Mouse (Mus musculus): ENCODE data around the gene Gata5.

Gata5 gene

DNA sequence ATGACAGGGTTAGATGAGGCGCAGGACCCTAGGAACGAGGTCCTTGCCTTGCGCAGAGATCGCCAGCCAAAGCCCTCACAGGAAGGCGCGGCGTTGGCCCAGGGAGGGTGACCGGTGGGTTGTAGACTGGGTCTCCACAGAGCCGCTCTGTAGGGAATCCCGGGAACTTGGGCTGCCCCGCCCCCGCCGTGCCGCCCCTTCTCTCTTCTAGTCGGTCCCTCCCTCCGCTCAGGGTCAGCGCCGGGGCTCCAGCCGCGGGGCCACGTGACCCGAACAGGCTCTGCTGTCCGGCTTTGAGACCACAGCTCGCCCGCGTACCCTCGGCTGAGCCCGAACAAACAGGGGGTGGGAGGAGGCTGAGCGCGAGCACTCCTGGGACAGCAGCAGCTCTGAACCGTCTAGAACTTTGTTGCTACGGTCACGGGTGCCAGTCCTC, at the start of gene Gata5:
Gene Gata5 (minus strand): TSS at position 149 of the 436 bp plus-strand sequence.
- DNase-seq: no peak

DNA sequence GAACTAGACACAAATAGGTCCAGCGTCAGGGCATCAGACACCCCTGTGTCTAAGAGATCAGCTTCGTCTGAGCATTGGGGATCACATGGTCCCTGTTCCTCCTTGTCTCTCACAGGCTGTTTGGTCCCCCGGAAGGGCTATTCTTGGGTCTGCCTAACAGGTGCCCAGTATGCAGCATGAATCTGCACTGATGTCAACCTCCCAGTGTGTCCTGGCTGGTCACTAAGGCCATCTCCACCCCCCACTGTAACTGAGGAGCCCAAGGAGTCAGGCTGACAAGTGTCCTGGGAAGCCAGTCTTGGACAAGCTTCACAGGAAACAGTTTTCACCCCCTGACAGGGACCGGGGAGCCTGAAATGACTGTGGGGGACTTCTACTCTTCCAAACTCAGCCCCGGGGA, 42.2 kb upstream of the Gata5 start:
- DNase-seq: no peak

DNA sequence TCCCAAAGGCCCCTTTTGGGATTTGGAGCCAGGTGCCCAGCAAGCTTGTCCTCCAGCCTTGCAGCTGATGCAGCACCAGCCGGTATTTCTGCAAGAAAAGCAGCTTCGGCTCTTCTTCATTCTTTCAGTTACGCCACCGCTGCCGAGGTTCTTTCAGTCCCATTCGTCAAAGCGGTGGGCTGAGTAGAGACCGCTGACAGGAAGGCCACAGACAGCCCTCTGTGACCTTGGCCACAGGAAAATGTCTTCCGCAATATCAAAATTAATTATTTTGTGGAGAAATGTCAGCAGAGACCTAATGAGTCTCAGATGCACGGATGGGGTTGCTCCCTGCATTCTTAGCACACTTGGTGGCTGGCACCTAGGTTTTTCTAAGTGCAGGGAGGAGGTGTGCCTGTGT, 38.8 kb upstream of the Gata5 start:
- DNase-seq: no peak

DNA sequence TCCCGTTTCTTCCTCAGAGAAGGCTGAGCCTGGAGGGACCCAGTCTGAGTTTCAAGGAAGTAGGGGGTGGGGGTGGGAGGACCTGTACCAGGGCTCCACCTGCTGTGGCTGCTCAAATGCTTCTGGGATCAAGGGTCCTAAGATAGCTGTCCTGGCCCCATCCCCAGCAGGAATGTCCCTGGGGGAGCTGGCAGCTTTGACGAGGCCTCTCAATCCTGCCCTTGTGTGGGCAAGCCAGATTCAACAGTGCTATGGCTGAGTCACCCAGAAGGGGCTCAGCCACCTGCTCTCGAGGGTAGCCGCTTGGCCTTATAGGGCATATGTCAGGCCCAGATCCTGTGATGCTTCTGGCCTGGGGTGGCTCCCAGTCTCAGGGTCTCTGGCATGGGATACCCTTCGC, 33.9 kb upstream of the Gata5 start:
- no peak for DNase-seq

DNA sequence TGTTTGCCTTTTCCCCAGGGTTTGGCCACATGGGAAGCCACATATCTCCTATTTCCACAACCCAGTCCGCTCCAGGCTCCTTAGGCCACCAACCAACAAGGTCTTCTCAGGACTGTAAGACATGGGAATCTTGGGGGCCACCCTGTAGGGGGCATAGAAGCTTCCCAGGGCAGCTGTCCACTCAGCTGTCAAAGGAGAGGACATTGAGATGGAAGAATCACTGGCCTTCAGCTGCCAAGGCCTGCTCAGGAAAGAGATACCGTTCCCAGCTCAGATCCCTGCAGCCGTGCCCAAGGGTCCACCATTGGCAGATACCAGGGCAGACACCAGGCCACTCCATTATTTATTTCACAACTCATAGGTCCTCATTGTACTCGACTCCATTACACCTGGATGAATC, 32.9 kb upstream of the Gata5 start:
- no peak for DNase-seq

DNA sequence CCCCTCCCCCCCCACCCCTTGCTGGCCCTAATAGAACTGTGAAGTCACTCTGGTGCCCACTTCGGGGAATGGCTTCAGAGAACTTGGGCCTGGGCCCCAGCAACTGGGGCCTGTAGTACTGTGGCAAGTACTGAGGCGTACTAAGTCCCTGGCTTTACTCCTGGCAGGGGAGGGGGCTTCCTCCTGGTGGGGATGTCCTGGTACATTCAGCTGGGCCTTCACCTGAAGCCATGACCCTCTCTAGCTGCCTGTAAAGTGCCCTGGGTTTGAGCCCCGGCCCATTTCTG, 28.9 kb upstream of the Gata5 start:
- DNase-seq: no peak

DNA sequence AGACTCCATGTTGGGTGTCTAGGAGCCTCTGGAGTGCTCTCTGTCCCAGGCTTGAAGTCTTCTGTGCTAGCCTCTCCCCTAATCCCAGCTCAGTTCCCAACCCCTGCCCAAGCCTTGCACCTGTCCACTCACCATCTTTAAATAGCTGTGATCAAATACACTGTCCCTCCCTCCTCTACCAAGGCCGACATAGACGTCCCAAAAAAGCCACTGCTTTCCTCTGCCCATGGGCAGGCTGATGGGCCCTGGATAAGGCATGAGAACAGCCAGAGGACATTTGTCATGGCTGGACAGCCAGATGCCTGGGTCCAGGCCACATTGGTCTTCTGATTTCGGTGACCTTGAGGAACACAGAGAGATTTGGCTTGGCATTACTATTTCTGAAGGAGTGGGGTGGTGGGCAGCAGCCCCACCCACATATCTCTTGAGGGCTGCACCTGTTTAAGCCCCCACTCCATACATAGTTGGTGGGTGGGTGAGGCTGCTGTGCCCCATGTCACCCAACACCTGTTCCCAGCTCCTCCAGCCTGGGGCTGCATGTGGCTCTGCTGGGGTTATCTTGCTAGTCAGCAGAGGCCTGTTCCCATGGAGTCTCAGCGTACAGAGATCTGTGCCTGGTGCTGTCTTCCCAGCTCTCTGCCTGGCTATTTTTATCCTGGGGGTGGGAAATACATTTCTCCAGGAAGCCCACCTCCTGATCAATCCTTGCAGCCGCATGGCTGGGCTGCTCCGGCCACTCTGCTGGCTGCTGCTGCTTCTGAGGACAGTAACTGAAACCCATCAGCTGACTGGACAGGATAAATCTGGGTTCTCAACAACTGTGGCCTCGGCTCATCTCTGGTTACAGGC, 28.3 kb upstream of the Gata5 start:
- no peak for DNase-seq

DNA sequence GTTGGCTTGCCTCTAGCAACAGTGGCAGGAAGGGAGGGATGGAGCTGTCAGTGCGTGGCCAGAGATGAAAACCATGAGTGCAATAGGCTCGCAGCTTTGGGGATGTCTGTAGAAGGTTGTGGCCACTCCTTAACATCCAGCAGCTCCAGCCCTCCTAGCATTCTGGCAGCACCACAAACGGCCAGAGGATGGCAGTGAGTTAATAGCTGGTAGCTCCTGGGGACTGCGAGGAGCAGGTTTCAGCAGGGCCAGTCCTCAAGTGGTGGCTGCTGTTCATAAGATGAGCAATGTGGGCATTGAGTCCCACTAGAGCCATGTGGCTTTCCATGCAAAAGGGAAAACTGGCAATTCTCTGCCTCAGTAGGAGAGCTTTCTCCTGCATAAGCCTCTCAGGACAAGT, 24.6 kb upstream of the Gata5 start:
- DNase-seq: peak; percentile 31

DNA sequence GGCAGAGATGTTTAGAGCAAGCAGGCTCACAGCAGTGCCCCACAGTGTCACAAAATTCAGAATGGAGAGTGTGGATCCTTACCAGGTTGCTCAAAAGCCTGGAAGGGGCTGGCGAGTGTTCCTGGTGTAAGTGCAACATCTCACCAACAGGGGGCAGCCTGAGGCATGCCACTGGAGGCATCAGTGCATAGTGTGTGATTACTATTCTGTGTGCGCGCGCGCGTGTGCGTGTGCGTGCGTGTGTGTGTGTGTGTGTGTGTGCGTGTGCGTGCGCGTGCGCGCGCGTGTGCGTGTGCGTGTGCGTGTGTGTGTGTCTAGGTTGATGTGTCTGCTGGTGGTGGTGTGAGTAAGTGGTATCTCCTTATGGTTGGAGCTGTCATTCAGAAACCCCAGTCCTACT, 18.8 kb upstream of the Gata5 start:
- DNase-seq: peak; percentile 53

DNA sequence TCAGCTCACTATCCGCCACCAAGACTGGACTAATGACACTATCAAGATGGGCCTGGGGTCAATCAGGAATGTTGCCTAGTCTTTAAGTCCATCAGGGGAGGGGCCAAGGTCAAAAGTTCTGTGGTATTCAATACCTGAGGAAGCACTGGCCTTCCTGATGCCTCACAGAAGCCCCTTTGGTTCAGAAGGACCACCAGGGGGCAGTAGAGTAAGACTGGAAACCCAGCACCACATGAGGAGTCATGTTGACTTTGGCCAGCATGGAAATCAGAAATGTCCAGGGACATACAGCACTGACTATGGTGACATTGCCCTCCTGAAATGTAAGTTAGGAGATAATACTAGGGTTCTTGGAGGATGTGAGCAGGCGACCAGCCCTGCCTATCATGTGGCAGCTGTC, 16.2 kb upstream of the Gata5 start:
- no peak for DNase-seq

DNA sequence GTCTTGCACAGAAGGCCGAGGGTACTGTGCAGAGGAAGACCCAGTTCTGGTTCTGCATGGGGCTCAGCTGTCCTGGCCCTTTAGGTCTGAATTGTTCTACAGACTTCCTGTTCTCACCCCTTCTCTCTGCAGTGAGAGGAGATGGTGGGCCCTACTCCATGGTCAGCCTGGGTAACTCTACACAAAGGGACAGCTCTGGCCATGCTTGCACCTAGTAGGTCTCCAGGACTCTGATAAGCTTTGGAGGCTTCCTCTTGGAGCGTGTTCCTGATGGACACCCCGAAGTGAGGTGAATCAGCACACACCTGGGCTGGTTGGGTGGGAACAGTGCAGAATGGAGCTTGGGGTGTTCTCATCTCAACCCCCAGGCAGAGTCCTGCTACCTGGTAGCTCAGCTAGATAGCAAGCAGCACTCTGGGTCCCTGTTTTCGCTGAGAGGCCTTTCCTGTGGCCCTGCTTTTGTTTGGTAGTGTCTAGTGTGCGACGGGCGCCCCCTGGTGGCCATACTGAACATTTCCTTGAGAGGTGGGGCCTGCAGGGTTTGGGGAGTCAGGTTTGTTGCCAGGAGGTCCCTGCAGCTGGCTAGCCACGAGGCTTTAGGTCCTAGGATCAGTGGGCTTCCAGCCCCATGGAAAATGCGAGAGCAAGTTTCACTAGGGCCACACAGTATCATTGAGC, 12.5 kb upstream of the Gata5 start:
- peak; percentile 73 for DNase-seq

DNA sequence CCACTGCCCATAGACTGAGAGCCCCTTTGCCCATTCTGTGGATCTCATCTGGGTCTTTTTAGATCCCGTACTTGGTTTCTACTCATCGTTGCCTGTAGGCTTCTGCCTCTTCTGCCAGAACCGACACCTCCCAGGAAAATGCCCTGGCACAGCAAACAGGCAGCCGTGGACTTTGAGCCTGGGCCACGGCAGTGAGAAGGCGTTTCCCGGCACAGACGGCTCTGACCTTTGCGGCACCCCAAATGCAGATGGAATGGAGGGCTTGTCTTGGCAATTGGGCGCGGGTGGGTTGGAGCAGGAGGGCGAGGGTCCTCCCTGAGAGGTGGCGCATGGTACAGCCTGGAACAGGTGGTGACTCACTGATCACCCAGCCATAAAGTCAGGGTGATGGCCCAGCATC, 8.6 kb upstream of the Gata5 start:
- no peak for DNase-seq

DNA sequence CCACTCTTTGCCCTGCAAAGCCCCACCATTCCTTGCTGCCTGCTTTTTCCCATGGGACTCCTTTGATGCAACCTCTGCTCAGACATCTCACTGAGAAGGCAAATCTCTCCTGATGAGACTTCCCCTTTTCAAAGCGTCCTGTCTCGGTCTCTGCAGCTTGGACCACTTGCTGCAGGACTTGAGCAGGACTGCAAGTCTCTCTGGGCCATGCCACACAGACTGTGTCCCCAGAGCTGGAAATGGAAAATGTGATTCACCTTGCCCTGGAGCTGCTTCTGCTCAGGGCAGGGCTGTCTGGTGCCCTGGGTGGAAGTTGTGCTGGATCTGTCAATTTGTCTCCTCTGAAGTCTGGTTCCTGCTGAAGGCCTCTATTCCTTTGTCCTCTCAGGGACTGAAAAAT, 7.7 kb upstream of the Gata5 start:
- no peak for DNase-seq

DNA sequence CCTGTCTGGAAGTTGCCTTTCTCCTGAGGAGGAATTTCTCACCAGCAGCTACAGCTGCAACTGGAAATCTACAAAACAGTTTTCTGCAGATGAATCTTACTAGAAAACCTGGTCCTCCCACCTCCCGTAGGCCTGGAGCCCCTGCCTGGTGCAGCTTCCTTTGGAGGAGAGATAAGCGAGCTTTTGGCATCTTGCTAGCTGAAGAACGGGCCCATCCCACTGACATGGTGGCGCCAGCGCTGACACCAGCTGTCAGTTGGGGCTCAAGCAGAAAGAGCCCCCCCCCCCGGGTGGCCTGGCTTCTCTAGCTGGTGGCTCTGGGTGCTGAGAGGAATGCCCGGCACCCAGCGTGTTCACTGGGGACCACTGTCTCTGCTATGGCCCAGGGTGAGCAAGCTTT, 6.7 kb upstream of the Gata5 start:
- DNase-seq: no peak

DNA sequence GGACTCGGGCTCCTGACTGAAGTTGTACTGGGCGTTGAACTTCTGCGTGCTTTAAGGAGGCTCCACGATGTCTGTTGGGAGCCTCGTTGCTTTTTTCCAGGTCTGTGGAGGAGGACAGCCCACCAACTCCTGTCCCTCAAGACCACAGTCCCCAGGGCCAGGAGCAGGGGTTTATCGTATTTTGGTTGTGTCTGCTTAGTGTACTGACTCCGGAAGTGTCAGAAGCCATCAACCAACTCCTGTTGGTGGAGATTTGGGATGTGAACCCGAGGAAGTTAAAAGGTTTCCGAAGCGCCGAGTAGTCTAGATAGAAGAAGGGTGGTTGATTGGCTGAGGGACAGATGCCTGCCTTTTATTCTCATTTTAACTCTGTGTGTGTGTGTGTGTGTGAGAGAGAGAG, 5.4 kb upstream of the Gata5 start:
- DNase-seq: no peak

DNA sequence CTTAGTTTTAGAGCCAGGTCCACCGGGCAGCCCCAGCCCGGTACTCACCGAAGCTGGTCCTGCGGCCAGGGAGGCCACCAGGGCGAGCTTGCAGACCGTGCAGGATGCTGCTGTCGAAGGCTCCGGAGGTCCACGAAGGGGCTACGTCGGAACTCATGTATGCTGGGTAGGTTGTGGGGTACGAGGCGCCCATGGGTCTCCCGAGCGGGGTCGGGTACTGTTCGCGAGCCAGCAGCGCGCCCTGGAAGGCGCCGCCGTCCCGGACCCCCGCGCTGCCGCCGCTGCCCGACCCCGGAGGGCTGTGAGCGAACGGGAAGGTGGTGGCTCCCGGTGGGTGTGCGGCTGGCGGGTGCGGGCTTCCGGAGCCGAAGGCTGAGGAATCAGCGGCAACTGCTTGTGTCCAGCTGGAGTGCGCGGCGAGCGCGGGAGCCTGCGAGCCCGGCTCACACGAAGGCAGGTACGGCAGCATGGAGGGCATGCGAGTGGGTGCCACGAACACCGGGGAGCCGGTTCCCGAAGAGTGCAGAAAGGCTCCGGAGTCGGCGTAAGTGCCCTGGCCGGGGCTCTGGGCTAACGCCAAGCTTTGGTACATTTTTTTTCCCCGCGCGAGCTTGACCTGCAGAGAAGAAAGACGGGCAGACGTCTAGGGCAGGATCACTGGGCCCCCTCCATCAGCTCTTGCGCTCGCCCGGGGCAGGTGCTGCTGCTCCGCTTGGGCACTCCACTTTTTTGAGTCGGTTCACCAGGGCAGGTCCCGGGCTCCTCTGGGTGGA, 535 bp downstream of the Gata5 start:
- DNase-seq: no peak

DNA sequence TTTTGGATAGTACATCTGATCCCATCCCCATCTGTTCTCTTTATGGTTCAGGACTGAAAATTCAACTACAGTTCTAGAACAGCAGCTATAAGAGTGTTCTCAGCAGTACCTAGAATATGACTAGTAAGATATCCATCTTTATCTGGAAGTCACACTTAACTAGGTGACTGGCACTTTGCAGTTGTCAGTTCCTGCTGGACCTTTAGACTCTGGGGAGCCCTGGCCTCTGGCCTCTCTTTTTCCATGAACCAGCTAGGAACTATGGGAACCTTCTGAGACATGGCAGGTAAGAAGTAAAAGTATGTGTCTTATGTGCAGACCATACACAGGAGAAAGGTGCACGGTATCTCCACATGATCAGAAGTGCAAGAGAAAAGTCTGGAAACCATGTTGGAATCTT, 5.0 kb downstream of the Gata5 start:
- DNase-seq: no peak

DNA sequence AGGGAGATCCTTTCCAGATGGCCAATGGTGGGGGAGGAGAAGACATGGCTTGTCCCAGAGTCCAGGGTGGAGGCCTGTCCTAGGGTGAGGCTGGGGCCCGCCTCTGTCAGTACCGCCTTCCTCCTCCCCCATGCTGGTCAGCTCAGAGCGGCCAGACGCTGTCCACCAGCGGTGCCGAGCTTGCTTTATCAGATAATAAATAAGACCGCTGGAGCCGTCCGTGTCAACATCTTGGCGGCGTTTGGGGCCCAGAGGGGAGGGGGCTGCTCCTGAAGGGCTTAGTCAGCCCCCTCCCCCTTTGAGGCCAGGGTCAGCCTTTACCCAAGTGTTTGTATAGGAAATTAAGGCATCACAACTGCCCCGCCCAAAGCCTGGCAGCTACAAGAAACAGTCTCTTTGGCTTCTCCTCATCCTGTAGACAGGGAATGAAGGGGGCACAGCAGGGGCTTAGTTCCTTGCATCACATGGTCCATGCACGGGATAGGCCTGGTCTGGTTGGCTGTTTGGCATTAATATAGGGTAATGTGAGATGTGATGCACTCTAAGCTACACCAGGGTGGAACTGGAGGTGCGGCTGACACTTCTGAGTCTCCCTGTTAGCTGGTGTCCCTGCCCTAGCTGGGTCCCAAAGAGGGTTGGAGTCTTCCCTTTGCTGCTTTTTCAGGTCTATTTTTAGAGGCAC, 11.7 kb downstream of the Gata5 start:
- no peak for DNase-seq

DNA sequence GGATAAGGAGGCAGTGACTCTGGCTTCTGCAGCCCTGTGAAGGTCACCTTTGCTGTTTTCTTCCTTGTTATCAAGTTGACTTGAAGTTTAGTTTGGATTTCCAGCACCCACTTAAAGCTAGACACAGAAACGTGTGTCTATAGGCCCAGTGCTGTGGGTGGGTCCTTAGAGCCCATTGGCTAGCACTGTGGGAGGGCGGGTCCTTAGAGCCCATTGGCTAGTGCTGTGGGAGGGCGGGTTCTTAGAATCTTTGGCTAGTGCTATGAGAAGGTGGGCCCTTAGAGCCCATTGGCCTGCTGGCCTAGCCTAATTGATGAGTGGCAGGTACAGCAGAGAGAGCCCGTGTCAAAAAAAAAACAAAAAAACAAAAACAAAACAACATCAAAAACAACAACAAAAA, 14.3 kb downstream of the Gata5 start:
- DNase-seq: no peak

DNA sequence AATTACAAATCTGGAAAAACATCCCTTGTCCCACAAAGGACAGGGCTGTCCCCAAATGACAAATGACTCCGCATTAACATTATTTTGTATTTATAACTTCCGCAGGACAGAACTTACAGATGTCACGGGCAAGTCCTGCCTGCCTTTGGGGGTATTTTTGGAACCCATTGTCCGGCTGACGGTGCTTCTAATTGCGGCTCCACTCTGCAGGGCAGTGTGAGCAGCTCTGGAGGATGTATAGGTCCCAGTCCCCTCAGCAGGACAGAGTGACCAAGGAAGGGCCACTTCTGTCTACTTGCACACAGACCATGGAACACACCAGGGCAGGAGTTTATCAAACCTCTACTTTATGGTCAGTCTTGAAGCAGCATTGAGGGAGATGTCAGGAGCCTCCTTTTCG, 16.9 kb downstream of the Gata5 start:
- DNase-seq: no peak

DNA sequence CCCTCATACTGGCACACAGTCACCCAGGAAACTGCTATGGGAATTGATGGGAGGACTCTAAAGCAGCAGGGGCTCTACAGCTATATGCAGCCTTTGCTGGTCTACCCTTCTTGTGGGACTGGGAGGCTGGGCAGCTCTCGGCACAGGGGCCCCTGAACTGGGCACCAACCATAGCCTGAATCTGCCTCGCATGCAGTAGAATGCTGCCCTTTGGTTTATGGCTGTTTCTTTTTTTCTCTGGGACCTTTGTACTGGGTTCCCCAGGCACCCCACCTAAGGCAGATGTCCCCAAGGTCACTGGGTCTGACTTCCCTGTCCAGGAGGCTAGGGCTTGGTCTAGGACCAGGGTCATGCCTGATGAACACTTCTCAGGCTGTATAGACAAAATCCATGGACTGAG, 20.2 kb downstream of the Gata5 start:
- no peak for DNase-seq

DNA sequence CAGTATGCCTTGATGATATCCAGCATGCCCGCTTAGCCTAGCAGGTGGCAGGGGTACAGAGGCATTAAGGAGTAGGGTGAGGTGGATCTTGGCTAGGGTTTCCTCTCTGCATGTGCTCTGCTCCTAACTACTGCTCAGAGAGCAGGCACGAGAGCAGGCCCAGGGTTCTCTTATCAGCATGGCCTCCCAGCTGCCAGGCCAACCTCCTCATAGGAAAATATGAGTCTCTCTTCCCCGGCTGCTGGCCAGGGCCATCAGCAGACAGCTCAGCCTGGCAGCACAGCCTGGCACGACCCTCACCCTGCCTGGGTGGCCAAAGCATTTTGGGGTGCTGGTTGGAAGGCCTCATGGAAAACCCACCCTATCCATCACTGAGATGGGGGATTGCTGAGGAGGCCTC, 23.4 kb downstream of the Gata5 start:
- no peak for DNase-seq

DNA sequence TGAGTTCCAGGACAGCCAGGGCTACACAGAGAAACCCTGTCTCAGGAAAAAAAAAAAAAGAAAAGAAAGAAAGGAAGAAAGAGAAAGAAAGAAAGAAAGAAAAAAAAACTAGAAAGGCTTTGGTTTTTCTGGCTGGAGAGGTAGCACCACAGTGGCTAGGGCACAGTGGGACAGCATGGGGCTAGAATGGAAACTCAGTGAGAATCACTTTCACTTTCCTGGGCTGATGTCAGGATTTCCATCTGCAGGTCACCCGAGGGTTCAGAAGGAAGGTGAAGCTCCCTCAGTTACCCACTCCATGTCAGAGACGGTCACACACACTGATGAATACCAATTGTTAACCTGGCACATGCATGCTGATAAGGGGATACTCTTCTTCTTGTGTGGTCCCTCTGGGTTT, 26.8 kb downstream of the Gata5 start:
- no peak for DNase-seq
